Mouse (Mus musculus): ENCODE data around the gene Gm44805. TPM values are rescaled to one million over a fixed set of nuclear protein-coding genes. Genes with fewer than 3 reads are reported as not detected.

The Gm44805 gene
- polyA plus RNA-seq, 1 experiment, result not detected

DNA sequence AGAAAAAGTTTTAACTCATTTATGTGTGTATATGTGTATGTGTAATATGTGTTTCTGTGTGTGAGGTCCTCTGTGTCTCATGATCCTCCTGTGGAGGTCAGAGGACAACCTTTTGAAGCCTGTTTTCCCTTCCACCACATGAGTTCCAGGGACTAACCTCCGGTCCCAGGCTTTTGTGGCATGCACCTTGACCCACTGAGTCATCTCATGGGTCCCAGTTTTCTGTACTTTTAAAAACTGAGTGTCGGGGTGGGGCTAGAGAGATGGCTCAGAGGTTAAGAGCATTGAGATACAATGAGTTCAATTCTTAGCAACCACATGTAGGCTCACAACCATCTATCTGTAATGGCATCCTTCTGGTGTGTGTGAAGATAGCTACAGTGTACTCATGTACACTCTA is 521 bp downstream of the Gm44805 start:
- H3K27ac ChIP-seq (ENCODE audit: control insufficient read depth, insufficient read depth, low read depth, low read length, poor library complexity), result no peak overlapping the region
- TF ChIP-seq CTCF (IDR thresholded peaks at IDR 0.05; ENCODE audit: control insufficient read depth, insufficient read depth, low read length) (no peak), POLR2A (IDR thresholded peaks at IDR 0.05; ENCODE audit: borderline replicate concordance, control insufficient read depth, low read depth, low read length) (no peak)
- H3K4me1 ChIP-seq (ENCODE audit: control insufficient read depth, insufficient read depth, low read length), result peaks cover 1% of the 10 kb centered on the region; the same call in 1 of the 2 replicates
- H3K4me3 ChIP-seq (replicated peaks; ENCODE audit: control insufficient read depth, low read depth, low read length), result no peak overlapping the region
- WGBS, result 77% methylated on average over 2 of the region's 2 CpGs

DNA sequence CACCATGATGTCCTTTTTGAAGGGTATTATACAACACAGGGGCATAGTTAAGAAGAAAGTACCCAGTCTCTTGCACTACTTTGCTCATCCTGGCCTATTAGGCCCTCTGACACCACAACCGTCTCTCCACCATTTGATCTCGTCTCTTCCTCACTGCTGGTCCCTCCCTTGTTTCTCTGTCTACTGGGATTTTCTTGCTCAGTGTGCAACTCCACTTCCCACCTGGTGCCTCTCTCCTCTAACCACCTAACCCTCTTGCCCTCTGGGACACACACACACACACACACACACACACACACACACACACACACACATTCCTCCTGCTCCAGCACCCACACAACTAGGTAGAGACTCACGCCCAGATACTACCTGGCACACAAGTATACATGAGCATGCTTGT is 2.3 kb downstream of the Gm44805 start:
- Histone ChIP-seq H3K4me3 (replicated peaks; ENCODE audit: control insufficient read depth, low read depth, low read length) (no peak overlapping the region), H3K27ac (ENCODE audit: control insufficient read depth, insufficient read depth, low read depth, low read length, poor library complexity) (no peak overlapping the region), H3K4me1 (ENCODE audit: control insufficient read depth, insufficient read depth, low read length) (no peaks in the 10 kb centered on the region; the same call in 1 of the 2 replicates)
- TF ChIP-seq CTCF (IDR thresholded peaks at IDR 0.05; ENCODE audit: control insufficient read depth, insufficient read depth, low read length), result no peak
- no peak for TF ChIP-seq POLR2A (IDR thresholded peaks at IDR 0.05; ENCODE audit: borderline replicate concordance, control insufficient read depth, low read depth, low read length)
- 82% methylated on average over 3 of the region's 3 CpGs for WGBS

DNA sequence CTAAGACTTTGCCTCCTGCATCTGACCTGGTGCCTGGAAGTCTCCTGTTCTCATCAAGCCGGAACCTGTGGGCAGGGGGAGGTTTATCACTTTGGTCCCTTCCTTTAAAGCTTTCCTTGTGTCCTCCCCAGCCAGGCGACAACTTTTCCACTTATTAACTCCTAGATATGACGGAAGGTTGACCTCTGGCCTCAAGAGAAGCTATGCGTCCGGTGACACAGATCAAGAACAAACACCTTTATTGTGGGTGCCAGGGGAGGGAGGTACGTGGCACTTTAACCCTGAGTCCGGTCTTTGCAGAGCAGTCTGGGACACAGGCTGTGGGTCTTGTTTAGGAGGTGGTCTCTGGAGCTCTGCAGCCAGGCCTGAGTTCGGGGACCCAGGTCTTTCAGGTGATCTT is 3.4 kb downstream of the Gm44805 start, which contains the start of gene Apoc2:
TSS of gene Apoc2 (minus strand) at position 70 of the 400 bp plus-strand sequence.
- H3K4me3 ChIP-seq (replicated peaks; ENCODE audit: control insufficient read depth, low read depth, low read length), result no peak within 1 kb of the TSS
- 81% methylated on average over 8 of the region's 8 CpGs for WGBS
- no peaks in the 10 kb centered on the region; the same call in 1 of the 2 replicates for H3K4me1 ChIP-seq (ENCODE audit: control insufficient read depth, insufficient read depth, low read length)
- H3K27ac ChIP-seq (ENCODE audit: control insufficient read depth, insufficient read depth, low read depth, low read length, poor library complexity), result no peak within 1 kb of the TSS
- TF ChIP-seq CTCF (IDR thresholded peaks at IDR 0.05; ENCODE audit: control insufficient read depth, insufficient read depth, low read length) (no peak), POLR2A (IDR thresholded peaks at IDR 0.05; ENCODE audit: borderline replicate concordance, control insufficient read depth, low read depth, low read length) (no peak)

DNA sequence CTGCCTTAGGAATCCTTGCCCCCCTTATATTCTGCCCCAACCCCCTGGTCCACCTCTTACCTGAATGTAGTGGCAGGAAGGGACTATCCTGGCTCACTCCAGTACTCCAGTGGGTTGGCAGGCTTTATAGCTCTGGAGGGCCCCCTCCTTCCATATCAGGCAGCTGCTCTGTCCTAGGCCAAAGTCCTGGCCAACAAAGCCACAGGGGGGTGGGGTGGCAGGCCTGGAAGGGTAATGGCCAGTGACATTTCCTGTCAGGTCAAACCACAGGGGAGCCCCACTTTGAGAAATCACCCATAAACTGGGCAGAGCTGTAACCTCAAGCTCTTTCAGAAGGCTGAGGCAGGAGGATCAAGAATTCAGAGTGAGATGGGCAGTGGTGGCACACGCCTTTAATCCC is 4.6 kb downstream of the Gm44805 start:
- 66% methylated on average over 1 of the region's 1 CpGs for WGBS
- TF ChIP-seq CTCF (IDR thresholded peaks at IDR 0.05; ENCODE audit: control insufficient read depth, insufficient read depth, low read length), result no peak
- TF ChIP-seq POLR2A (IDR thresholded peaks at IDR 0.05; ENCODE audit: borderline replicate concordance, control insufficient read depth, low read depth, low read length), result no peak
- no peak overlapping the region for H3K4me3 ChIP-seq (replicated peaks; ENCODE audit: control insufficient read depth, low read depth, low read length)
- H3K27ac ChIP-seq (ENCODE audit: control insufficient read depth, insufficient read depth, low read depth, low read length, poor library complexity), result no peak overlapping the region; the same call in 1 of the 2 replicates
- no peaks in the 10 kb centered on the region; the same call in 1 of the 2 replicates for H3K4me1 ChIP-seq (ENCODE audit: control insufficient read depth, insufficient read depth, low read length)

DNA sequence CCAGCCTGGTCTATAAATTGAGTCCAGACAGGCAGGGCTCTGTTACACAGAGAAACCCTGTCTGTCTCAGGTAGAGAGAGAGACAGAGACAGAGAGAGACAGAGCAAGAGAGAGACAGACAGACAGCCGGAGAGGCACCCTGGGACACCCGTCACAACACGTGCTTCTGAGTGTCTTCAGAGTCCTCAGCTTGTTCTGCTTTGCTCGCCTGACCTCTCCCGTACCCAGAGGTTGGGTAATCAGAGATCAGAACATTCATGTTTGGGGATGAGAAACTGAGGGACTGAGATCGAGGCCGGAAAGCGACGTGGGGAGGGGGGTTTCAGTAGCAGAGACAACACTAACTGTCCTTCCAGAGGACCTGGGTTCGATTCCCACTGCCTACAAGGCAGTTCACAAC is 5.4 kb downstream of the Gm44805 start:
- TF ChIP-seq CTCF (IDR thresholded peaks at IDR 0.05; ENCODE audit: control insufficient read depth, insufficient read depth, low read length), result no peak
- TF ChIP-seq POLR2A (IDR thresholded peaks at IDR 0.05; ENCODE audit: borderline replicate concordance, control insufficient read depth, low read depth, low read length), result no peak
- no peaks in the 10 kb centered on the region; the same call in 1 of the 2 replicates for H3K4me1 ChIP-seq (ENCODE audit: control insufficient read depth, insufficient read depth, low read length)
- no peak overlapping the region for H3K27ac ChIP-seq (ENCODE audit: control insufficient read depth, insufficient read depth, low read depth, low read length, poor library complexity)
- H3K4me3 ChIP-seq (replicated peaks; ENCODE audit: control insufficient read depth, low read depth, low read length), result no peak overlapping the region
- WGBS, result 51% methylated on average over 10 of the region's 10 CpGs

DNA sequence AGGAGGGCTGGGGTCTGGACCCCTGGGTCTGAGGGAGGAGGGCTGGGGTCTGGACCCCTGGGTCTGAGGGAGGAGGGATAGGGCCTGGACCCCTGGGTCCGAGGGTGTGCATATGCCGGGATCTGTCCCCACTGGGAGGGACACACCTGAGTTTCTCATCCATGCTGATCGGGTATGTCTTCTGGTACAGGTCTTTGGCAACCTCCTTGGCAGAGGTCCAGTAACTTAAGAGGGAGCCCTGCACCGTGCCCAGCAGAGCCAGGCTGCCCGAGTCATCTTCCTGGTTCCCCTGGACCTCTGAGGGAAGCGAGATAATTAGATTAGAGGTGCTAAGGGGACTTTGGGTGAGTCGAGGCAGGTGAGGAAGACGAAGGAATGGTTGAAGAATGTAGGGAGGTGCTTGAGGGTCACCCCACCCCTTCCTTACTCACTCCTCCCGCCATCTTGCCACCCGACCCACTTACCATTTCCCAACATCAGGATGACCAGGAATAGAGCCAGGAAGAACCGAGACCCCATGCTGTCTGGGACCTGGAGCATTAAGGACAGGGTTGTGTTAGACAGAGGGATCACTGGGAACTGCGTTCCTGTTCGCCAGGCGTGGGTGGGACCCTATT is 8.0 kb downstream of the Gm44805 start:
- TF ChIP-seq CTCF (IDR thresholded peaks at IDR 0.05; ENCODE audit: control insufficient read depth, insufficient read depth, low read length), result no peak
- TF ChIP-seq POLR2A (IDR thresholded peaks at IDR 0.05; ENCODE audit: borderline replicate concordance, control insufficient read depth, low read depth, low read length), result no peak
- Histone ChIP-seq H3K4me3 (replicated peaks; ENCODE audit: control insufficient read depth, low read depth, low read length) (no peak overlapping the region), H3K27ac (ENCODE audit: control insufficient read depth, insufficient read depth, low read depth, low read length, poor library complexity) (no peak overlapping the region), H3K4me1 (ENCODE audit: control insufficient read depth, insufficient read depth, low read length) (no peaks in the 10 kb centered on the region; the same call in 1 of the 2 replicates)
- WGBS, result 51% methylated on average over 14 of the region's 14 CpGs

DNA sequence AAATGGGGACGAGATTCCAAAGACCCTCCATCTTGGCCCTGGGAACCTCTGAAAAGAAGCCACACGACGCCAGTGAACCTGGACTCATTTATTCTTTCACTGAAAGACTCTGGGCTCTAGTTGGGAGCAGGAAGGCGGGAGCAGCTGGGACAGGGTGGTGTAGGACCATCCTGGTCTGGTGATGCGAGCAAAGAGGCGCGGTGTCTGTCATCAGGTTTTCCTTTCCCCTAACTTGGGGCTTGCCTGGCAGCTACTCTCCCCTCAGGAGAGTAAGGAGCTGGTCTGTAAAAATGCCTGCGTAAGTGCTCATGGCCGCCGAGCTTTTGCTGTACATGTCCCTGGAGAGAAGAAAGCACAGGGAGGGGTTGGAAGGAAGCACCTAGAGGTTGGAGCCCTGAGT is 9.7 kb downstream of the Gm44805 start:
- 80% methylated on average over 10 of the region's 10 CpGs for whole genome bisulfite sequencing
- Histone ChIP-seq H3K4me1 (ENCODE audit: control insufficient read depth, insufficient read depth, low read length) (peaks cover 2% of the 10 kb centered on the region; the same call in 1 of the 2 replicates), H3K27ac (ENCODE audit: control insufficient read depth, insufficient read depth, low read depth, low read length, poor library complexity) (no peak overlapping the region), H3K4me3 (replicated peaks; ENCODE audit: control insufficient read depth, low read depth, low read length) (no peak overlapping the region)
- TF ChIP-seq POLR2A (IDR thresholded peaks at IDR 0.05; ENCODE audit: borderline replicate concordance, control insufficient read depth, low read depth, low read length), result no peak
- no peak for TF ChIP-seq CTCF (IDR thresholded peaks at IDR 0.05; ENCODE audit: control insufficient read depth, insufficient read depth, low read length)

DNA sequence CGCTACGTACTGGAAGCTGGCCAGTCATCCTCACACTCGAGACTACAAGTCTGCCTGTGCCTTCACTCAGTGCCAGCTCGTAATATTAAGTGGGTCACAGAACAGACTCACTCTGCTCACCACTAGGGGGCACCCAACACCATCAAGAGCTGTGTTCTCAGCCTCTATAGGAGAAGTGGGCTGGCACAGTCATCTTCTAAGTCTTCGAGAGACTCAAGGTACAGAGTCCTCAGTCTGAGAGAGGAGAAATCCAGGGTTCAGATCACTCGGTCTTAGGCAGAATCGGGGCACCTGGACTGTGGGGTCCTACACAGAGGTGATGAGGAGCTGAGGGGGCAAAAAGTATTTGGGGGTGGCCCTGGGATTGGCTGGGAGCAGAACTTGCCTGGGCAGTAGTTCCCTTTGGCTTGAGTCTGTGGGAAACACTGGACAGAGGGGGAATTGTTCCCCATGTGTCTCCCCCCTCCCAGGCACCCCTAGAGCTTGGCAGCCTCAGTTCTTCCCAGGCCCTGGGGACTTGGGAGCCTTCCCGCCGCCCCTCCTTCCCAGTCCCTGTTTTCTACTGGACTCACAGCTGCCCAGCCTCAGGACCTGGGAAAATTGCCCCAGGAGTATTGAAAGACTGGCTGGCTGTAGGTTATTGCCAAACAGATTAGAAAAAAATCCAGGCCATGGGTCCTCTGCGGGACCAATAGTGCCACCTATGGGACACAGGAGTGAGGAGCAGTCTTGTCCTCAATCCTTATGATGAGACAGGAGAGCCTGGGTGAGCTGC is 12.1 kb downstream of the Gm44805 start:
- TF ChIP-seq CTCF (IDR thresholded peaks at IDR 0.05; ENCODE audit: control insufficient read depth, insufficient read depth, low read length), result peak; percentile 94
- TF ChIP-seq POLR2A (IDR thresholded peaks at IDR 0.05; ENCODE audit: borderline replicate concordance, control insufficient read depth, low read depth, low read length), result no peak
- WGBS, result 9% methylated on average over 10 of the region's 10 CpGs
- peak overlapping the region; percentile 35 for H3K27ac ChIP-seq (ENCODE audit: control insufficient read depth, insufficient read depth, low read depth, low read length, poor library complexity)
- H3K4me3 ChIP-seq (replicated peaks; ENCODE audit: control insufficient read depth, low read depth, low read length), result no peak overlapping the region
- H3K4me1 ChIP-seq (ENCODE audit: control insufficient read depth, insufficient read depth, low read length), result peaks cover 2% of the 10 kb centered on the region; the same call in 1 of the 2 replicates

All from bone marrow, adult 2 months (tissue).